Mouse (Mus musculus) embryonic facial prominence, embryonic 11.5 days (tissue): ENCODE data around the gene Pex10. TPM values are rescaled to one million over a fixed set of nuclear protein-coding genes. Genes with fewer than 3 reads are reported as not detected.

Experiments used
- ATAC-seq: fragments of 200-750 bp; cut with Nextera tagmentation; replicated peaks from 2 replicates; pipeline ENCODE4 v1.8.0; 2017; ENCODE audit warnings: low read depth; ENCODE audit not compliant: insufficient number of reproducible peaks, low FRiP score, low TSS enrichment
- DNase-seq: peaks from one replicate; pipeline ENCODE4 v3.0.0-alpha.2; 2015; ENCODE audit warnings: low spot score
- H3K27ac ChIP-seq: fragments of 300-500 bp; sonication (generic); replicated peaks from 2 replicates; pipeline ENCODE4 v1.5.1; 2014; ENCODE audit warnings: mild to moderate bottlenecking, low read depth, low read length, control low read depth
- H3K27me3 ChIP-seq: fragments of 300-500 bp; sonication (generic); 2 replicates; pipeline ENCODE4 v1.6.1; 2014; ENCODE audit warnings: mild to moderate bottlenecking, low read length, moderate library complexity, mixed read lengths; ENCODE audit not compliant: control insufficient read depth, insufficient read depth
- H3K36me3 ChIP-seq: fragments of 300-500 bp; sonication (generic); replicated peaks from 2 replicates; pipeline ENCODE4 v1.6.1; 2014; ENCODE audit warnings: low read depth, mild to moderate bottlenecking, low read length, moderate library complexity, mixed read lengths; ENCODE audit not compliant: control insufficient read depth, insufficient read depth
- H3K4me1 ChIP-seq: fragments of 300-500 bp; sonication (generic); 2 replicates; pipeline ENCODE4 v1.6.1; 2014; ENCODE audit warnings: low read length, mixed read lengths; ENCODE audit not compliant: control insufficient read depth, insufficient read depth
- H3K4me2 ChIP-seq: fragments of 300-500 bp; sonication (generic); 2 replicates; pipeline ENCODE4 v1.6.1; 2014; ENCODE audit warnings: low read depth, mild to moderate bottlenecking, control low read depth, low read length, moderate library complexity
- H3K4me3 ChIP-seq: fragments of 300-500 bp; sonication (generic); 2 replicates; pipeline ENCODE4 v1.5.1; 2014; ENCODE audit warnings: low read depth, low read length, control low read depth
- H3K9ac ChIP-seq: fragments of 300-500 bp; sonication (generic); replicated peaks from 2 replicates; pipeline ENCODE4 v1.6.1; 2014; ENCODE audit warnings: mild to moderate bottlenecking, control low read depth, low read length
- H3K9me3 ChIP-seq: fragments of 300-500 bp; sonication (generic); replicated peaks from 2 replicates; pipeline ENCODE4 v1.6.1; 2016; ENCODE audit warnings: mild to moderate bottlenecking, low read length, inconsistent platforms, mixed read lengths; ENCODE audit not compliant: control insufficient read depth
- WGBS: fragments of 180-500 bp; shearing (Covaris S2); extraction: QIAGEN DNeasy Blood & Tissue Kit; methylation state at CpG from one replicate; pipeline ENCODE4 v1.1.7; 2014; 5-methylcytosine and 5-hydroxymethylcytosine counted together
- polyA plus RNA-seq: library from polyadenylated mRNA; unstranded; fragments of >200 nt; fragmentation: Nextera tagmentation; extraction: Ambion mirVana; gene quantifications from 2 replicates; pipeline ENCODE4 v1.2.1, GENCODE M21; 2014

Gene Pex10
- polyA plus RNA-seq, 1 experiment from 2014 or later: 7.4 TPM

DNA sequence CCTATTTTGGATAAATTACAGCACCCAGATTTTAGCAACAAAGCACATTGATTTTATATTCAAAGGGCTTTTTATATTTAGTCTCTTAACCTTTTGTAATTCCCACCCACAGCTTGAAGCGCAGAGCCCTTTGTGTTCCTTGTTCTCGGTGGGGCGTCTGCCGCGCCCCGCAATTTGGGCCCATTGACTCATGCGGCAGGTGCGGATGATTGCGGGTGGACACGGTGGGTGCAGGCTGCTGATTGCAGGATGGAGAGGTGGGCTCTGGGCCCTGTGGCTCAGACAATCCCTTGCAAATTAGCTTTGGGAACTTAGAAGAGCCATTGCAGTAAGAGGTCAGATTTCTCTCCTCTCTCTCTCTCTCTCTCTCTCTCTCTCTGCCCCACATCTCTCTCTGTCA lies 51.5 kb downstream of the Pex10 start:
- ATAC-seq (no peak), DNase-seq (no peak)
- no peak overlapping the region for H3K9ac ChIP-seq
- no peaks in the 10 kb centered on the region for H3K36me3 ChIP-seq
- WGBS: 86% methylated on average over 10 of the region's 10 CpGs
- H3K9me3 ChIP-seq: no peaks in the 10 kb centered on the region
- no peaks in the 10 kb centered on the region for H3K27me3 ChIP-seq
- peaks cover 2% of the 10 kb centered on the region; the same call in 1 of the 2 replicates for H3K4me1 ChIP-seq
- H3K27ac ChIP-seq: no peak overlapping the region
- H3K4me3 ChIP-seq: no peak overlapping the region
- no peak overlapping the region for H3K4me2 ChIP-seq

GRCm38 (mm10) chr4:155120038-155120437 lies 53.2 kb downstream of the Pex10 start:
- no peak overlapping the region for H3K4me2 ChIP-seq
- H3K4me3 ChIP-seq: no peak overlapping the region
- ATAC-seq (no peak), DNase-seq (no peak)
- H3K36me3 ChIP-seq: no peaks in the 10 kb centered on the region
- no peak overlapping the region for H3K9ac ChIP-seq
- H3K27me3 ChIP-seq: no peaks in the 10 kb centered on the region
- H3K9me3 ChIP-seq: no peaks in the 10 kb centered on the region
- 0 out of 2 replicates have a peak, but pooled peaks cover 2% of the 10 kb centered on the region for H3K4me1 ChIP-seq
- no peak overlapping the region for H3K27ac ChIP-seq
- 91% methylated on average over 7 of the region's 7 CpGs for WGBS

DNA sequence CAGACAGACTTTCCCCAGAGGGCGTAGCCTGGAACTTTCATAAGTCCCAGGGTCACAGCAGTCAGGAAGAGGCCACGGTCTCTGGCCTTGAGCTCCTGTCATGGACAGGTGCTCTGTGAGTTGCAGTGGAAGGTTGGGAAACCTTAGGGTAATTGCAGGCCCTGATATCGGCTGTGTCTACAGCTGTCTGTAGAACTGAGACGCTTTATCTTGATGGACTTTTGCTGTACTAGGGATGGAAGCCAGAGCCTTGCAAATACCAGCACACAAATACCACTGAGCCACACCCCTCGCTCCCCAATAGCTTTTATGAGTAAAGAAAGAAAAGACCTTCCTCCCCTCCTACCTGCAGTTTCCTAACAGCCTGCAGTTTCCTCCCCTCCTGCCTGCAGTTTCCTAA lies 53.8 kb downstream of the Pex10 start:
- DNase-seq: no peak
- Histone ChIP-seq H3K27me3 (no peaks in the 10 kb centered on the region), H3K36me3 (no peaks in the 10 kb centered on the region), H3K4me2 (no peak overlapping the region), H3K9ac (no peak overlapping the region), H3K4me3 (no peak overlapping the region), H3K9me3 (no peaks in the 10 kb centered on the region), H3K27ac (no peak overlapping the region), H3K4me1 (0 out of 2 replicates have a peak, but pooled peaks cover 2% of the 10 kb centered on the region)
- no peak for ATAC-seq
- 70% methylated on average over 5 of the region's 5 CpGs for WGBS

DNA sequence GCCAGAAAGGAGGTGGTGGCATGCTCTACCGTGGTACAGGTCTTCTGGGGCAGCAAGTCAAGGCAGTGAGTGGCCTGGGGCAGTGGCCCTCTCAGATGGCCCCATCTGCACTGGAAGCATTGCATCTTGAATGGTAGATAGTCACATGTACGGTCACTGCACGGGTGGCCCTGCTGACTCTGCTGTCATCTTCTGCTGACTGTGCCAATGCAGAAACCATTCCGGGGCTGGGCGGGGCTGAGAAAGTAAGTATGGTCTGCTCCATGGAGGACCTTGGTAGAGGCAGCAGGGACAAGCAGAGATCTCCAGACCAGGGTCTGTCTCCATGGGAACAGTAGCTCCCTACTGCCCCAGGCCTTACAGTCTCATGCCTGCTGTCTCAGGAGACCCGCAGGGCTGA lies 54.4 kb downstream of the Pex10 start:
- H3K4me2 ChIP-seq: no peak overlapping the region
- no peaks in the 10 kb centered on the region for H3K9me3 ChIP-seq
- no peaks in the 10 kb centered on the region for H3K36me3 ChIP-seq
- DNase-seq: no peak
- no peak for ATAC-seq
- H3K4me3 ChIP-seq: no peak overlapping the region
- no peak overlapping the region for H3K27ac ChIP-seq
- H3K4me1 ChIP-seq: 0 out of 2 replicates have a peak, but pooled peaks cover 2% of the 10 kb centered on the region
- no peak overlapping the region for H3K9ac ChIP-seq
- no peaks in the 10 kb centered on the region for H3K27me3 ChIP-seq
- WGBS: 91% methylated on average over 6 of the region's 6 CpGs

Other genes with a start within 250 kb of the Pex10 start
- 0.32 and 0.58 TPM in 2 replicates for gene Ttc34, start 229.6 kb upstream of the Pex10 start, polyA plus RNA-seq
- 0.28 and 0.54 TPM in 2 replicates for gene Mmel1, start 197.4 kb upstream of the Pex10 start, polyA plus RNA-seq
- gene Fam213b, start 167.9 kb upstream of the Pex10 start, polyA plus RNA-seq: 45.7 and 46.9 TPM in 2 replicates
- 0.35 and 0.71 TPM in 2 replicates for gene Tnfrsf14, start 138.5 kb upstream of the Pex10 start, polyA plus RNA-seq
- 35.4 and 47.4 TPM in 2 replicates for gene Hes5, start 106.1 kb upstream of the Pex10 start, polyA plus RNA-seq
- 43.6 and 48.8 TPM in 2 replicates for gene Pank4, start 102.9 kb upstream of the Pex10 start, polyA plus RNA-seq
- gene Plch2, start 10.2 kb upstream of the Pex10 start, polyA plus RNA-seq: 1.4 and 2.1 TPM in 2 replicates
- 164 and 173 TPM in 2 replicates for gene Rer1, start 19.4 kb downstream of the Pex10 start, polyA plus RNA-seq
- gene Morn1, start 19.6 kb downstream of the Pex10 start, polyA plus RNA-seq: 3.3 and 3.5 TPM in 2 replicates
- 15.4 and 15.9 TPM in 2 replicates for gene Ski, start 155.6 kb downstream of the Pex10 start, polyA plus RNA-seq
- gene Faap20, start 182.8 kb downstream of the Pex10 start, polyA plus RNA-seq: 87.8 and 93.4 TPM in 2 replicates